Mouse (Mus musculus) ES-E14 (cell line): ENCODE data around the gene Lemd2. TPM values are rescaled to one million over a fixed set of nuclear protein-coding genes. Genes with fewer than 3 reads are reported as not detected.

Experiments used
- DNase-seq: peaks from one replicate; pipeline ENCODE4 v3.0.0-alpha.2; 2013; ENCODE audit warnings: low read depth, low spot score
- H3K27ac ChIP-seq: 2 replicates; pipeline ENCODE4 v1.5.1; 2012; ENCODE audit warnings: low read depth, mild to moderate bottlenecking, low read length, moderate library complexity, mixed read lengths; ENCODE audit not compliant: poor library complexity, insufficient read depth, severe bottlenecking
- H3K36me3 ChIP-seq: 2 replicates; pipeline ENCODE4 v1.6.1; 2012; ENCODE audit warnings: mild to moderate bottlenecking, low read length, moderate library complexity, mixed read lengths; ENCODE audit not compliant: control insufficient read depth, poor library complexity, insufficient read depth, severe bottlenecking
- H3K4me1 ChIP-seq, 2 experiments: fragments of 150-350 bp in 1 of 2; sonication (generic) in 1 of 2; 2 replicates each; pipeline ENCODE4 v1.6.1; 2012; ENCODE audit warnings: low read length in 2 of 2, mild to moderate bottlenecking in 1 of 2, mixed read lengths in 1 of 2; ENCODE audit not compliant: control insufficient read depth in 2 of 2, insufficient read depth in 2 of 2, poor library complexity in 1 of 2
- H3K4me3 ChIP-seq, 2 experiments: fragments of 150-350 bp in 1 of 2; sonication (generic) in 1 of 2; 2 replicates each; pipeline ENCODE4 v1.5.1; 2012; ENCODE audit warnings: low read length in 2 of 2, low read depth in 1 of 2, mild to moderate bottlenecking in 1 of 2, mixed read lengths in 1 of 2; ENCODE audit not compliant: insufficient read depth in 1 of 2, poor library complexity in 1 of 2, severe bottlenecking in 1 of 2
- H3K9ac ChIP-seq: 2 replicates; pipeline ENCODE4 v1.6.1; 2012; ENCODE audit warnings: low read depth, mild to moderate bottlenecking, low read length, mixed read lengths; ENCODE audit not compliant: poor library complexity, insufficient read depth, severe bottlenecking
- H3K9me3 ChIP-seq: fragments of 150-350 bp; sonication (generic); 2 replicates; pipeline ENCODE4 v1.6.1; 2012; ENCODE audit warnings: low read depth, mild to moderate bottlenecking, low read length; ENCODE audit not compliant: control insufficient read depth, insufficient read depth
- CHD2 ChIP-seq: IDR thresholded peaks from 2 replicates; pipeline ENCODE4 v1.6.1; 2014; ENCODE audit warnings: mild to moderate bottlenecking, low read depth, low read length, inconsistent platforms
- HCFC1 ChIP-seq: IDR thresholded peaks from 2 replicates; pipeline ENCODE4 v1.6.1; 2012; ENCODE audit warnings: low read length, inconsistent platforms, borderline replicate concordance; ENCODE audit not compliant: insufficient read depth
- MAFK ChIP-seq: IDR thresholded peaks from 2 replicates; pipeline ENCODE4 v1.6.1; 2014; ENCODE audit warnings: mild to moderate bottlenecking, low read depth, low read length, inconsistent platforms; ENCODE audit not compliant: insufficient read depth
- ZC3H11A ChIP-seq: IDR thresholded peaks from 2 replicates; pipeline ENCODE4 v1.6.1; 2012; ENCODE audit warnings: low read depth, mild to moderate bottlenecking, inconsistent platforms, low read length, borderline replicate concordance
- ZNF384 ChIP-seq: IDR thresholded peaks from 2 replicates; pipeline ENCODE4 v1.6.1; 2012; ENCODE audit warnings: low read depth, low read length, inconsistent platforms
- in situ Hi-C, 2 experiments: fragments of 600-800 bp; cut with MboI; formaldehyde crosslinking; loops; one replicate each; pipeline ENCODE4 v1.15.1; 2025; ENCODE audit warnings: low sequenced_read_pairs in 2 of 2, inconsistent platforms in 1 of 2; ENCODE audit not compliant: unreplicated experiment in 2 of 2
- total RNA-seq: library from RNA; depleted of rRNA; stranded (reverse); fragments of 300-350 nt; gene quantifications from 2 replicates; pipeline ENCODE4 v1.2.3, GENCODE M21; 2012

The Lemd2 gene
- total RNA-seq, 1 experiment = 51.8 TPM

GRCm38 (mm10) chr17:27247680-27248386 lies 43.6 kb upstream of the Lemd2 start:
- no peaks in the 10 kb centered on the region for H3K4me1 ChIP-seq
- H3K9ac ChIP-seq = no peak overlapping the region
- H3K4me3 ChIP-seq = no peak overlapping the region
- in situ Hi-C loops = no loop called here
- no peak overlapping the region for H3K27ac ChIP-seq
- TF ChIP-seq ZNF384 (no peak), CHD2 (no peak), MAFK (no peak)
- DNase-seq = no peak
- H3K36me3 ChIP-seq = no peaks in the 10 kb centered on the region
- H3K9me3 ChIP-seq = peaks cover 47% of the 10 kb centered on the region

GRCm38 (mm10) chr17:27245851-27246381 lies 41.6 kb upstream of the Lemd2 start:
- in situ Hi-C loops = no loop called here
- H3K4me1 ChIP-seq = no peaks in the 10 kb centered on the region
- no peaks in the 10 kb centered on the region for H3K36me3 ChIP-seq
- TF ChIP-seq HCFC1 (no peak), ZC3H11A (no peak), CHD2 (no peak), MAFK (no peak), ZNF384 (no peak)
- no peak for DNase-seq
- no peak overlapping the region for H3K27ac ChIP-seq
- H3K9ac ChIP-seq = no peak overlapping the region
- H3K4me3 ChIP-seq = no peak overlapping the region
- peaks cover 29% of the 10 kb centered on the region for H3K9me3 ChIP-seq

DNA sequence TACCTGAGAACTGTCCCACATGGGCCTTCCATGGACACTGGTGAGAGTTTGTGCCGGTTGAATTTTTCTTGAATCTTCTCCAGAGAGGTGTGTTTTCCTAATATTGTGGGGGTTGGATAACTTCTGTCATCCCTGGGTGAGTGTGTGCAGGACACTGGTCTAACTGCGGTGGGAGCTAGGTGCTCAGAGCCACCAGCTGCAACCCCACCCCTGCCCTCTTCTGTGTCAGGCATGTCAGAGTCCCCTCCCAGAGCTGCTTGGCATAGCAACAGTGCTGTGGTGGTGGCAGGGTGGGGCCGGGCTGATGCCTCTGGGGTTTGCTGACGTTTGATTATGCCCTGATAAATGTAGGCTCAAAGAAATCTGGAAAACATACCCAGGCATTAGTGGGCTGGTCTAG lies 40.6 kb upstream of the Lemd2 start:
- in situ Hi-C loops = no loop called here
- DNase-seq = no peak
- Histone ChIP-seq H3K4me1 (no peaks in the 10 kb centered on the region), H3K9ac (no peak overlapping the region), H3K27ac (no peak overlapping the region), H3K9me3 (peaks cover 21% of the 10 kb centered on the region; the same call in 1 of the 2 replicates), H3K4me3 (no peak overlapping the region), H3K36me3 (no peaks in the 10 kb centered on the region)
- TF ChIP-seq CHD2 (no peak), ZC3H11A (no peak), HCFC1 (no peak), MAFK (no peak), ZNF384 (no peak)

- Histone ChIP-seq H3K27ac (no peak overlapping the region), H3K9me3 (peaks cover 5% of the 10 kb centered on the region; the same call in 1 of the 2 replicates), H3K4me1 (peaks cover 0 to 3% of the 10 kb centered on the region in 2 experiments; a peak in 2 of 4 replicates), H3K9ac (no peak overlapping the region), H3K4me3 (no peak overlapping the region), H3K36me3 (no peaks in the 10 kb centered on the region)
- in situ Hi-C loops = no loop called here
- DNase-seq = no peak
- no peak for TF ChIP-seq HCFC1
- no peak for TF ChIP-seq ZNF384
- TF ChIP-seq MAFK = no peak
- no peak for TF ChIP-seq ZC3H11A
- TF ChIP-seq CHD2 = no peak
Observed at GRCm38 (mm10) chr17:27242194-27243189, 38.2 kb upstream of the Lemd2 start.
